Mouse (Mus musculus) forebrain, embryonic 11.5 days (tissue): Measurements from ENCODE around the gene Dand5. TPM values are rescaled to one million over a fixed set of nuclear protein-coding genes. Genes with fewer than 3 reads are reported as not detected.
A peak's percentile ranks its signal among the peaks of the same experiment; 100 is the strongest.

Source experiments
- ATAC-seq: fragments of 200-750 bp; cut with Nextera tagmentation; replicated peaks from 2 replicates; pipeline ENCODE4 v1.8.0; 2017; ENCODE audit warnings: moderate TSS enrichment; ENCODE audit not compliant: low FRiP score
- DNase-seq: peaks from one replicate; pipeline ENCODE4 v3.0.0-alpha.2; 2017; ENCODE audit warnings: low spot score
- H3K27ac ChIP-seq: fragments of 300-500 bp; sonication (generic); 2 replicates; pipeline ENCODE4 v1.5.1; 2014; ENCODE audit warnings: low read depth, low read length
- H3K27me3 ChIP-seq: fragments of 300-500 bp; sonication (generic); 2 replicates; pipeline ENCODE4 v1.6.1; 2014; ENCODE audit warnings: mild to moderate bottlenecking, low read length, mixed read lengths; ENCODE audit not compliant: control insufficient read depth, insufficient read depth
- H3K36me3 ChIP-seq: fragments of 300-500 bp; sonication (generic); 2 replicates; pipeline ENCODE4 v1.6.1; 2014; ENCODE audit warnings: mild to moderate bottlenecking, low read length, moderate library complexity, mixed read lengths; ENCODE audit not compliant: control insufficient read depth, insufficient read depth
- H3K4me1 ChIP-seq: fragments of 300-500 bp; sonication (generic); replicated peaks from 2 replicates; pipeline ENCODE4 v1.6.1; 2014; ENCODE audit warnings: low read length, mixed read lengths; ENCODE audit not compliant: control insufficient read depth, insufficient read depth
- H3K4me2 ChIP-seq: fragments of 300-500 bp; sonication (generic); 2 replicates; pipeline ENCODE4 v1.6.1; 2014; ENCODE audit warnings: low read depth, mild to moderate bottlenecking, low read length, moderate library complexity, mixed read lengths; ENCODE audit not compliant: severe bottlenecking
- H3K4me3 ChIP-seq: fragments of 300-500 bp; sonication (generic); 2 replicates; pipeline ENCODE4 v1.5.1; 2014; ENCODE audit warnings: low read depth, low read length
- H3K9ac ChIP-seq: fragments of 300-500 bp; sonication (generic); 2 replicates; pipeline ENCODE4 v1.6.1; 2014; ENCODE audit warnings: low read length
- H3K9me3 ChIP-seq: fragments of 300-500 bp; sonication (generic); 2 replicates; pipeline ENCODE4 v1.6.1; 2016; ENCODE audit warnings: low read length, mixed read lengths; ENCODE audit not compliant: control insufficient read depth
- WGBS: fragments of 180-500 bp; shearing (Covaris S2); extraction: QIAGEN DNeasy Blood & Tissue Kit; methylation state at CpG from one replicate; pipeline ENCODE4 v1.1.7; 2014; 5-methylcytosine and 5-hydroxymethylcytosine counted together
- polyA plus RNA-seq: library from polyadenylated mRNA; unstranded; fragments of >200 nt; fragmentation: Nextera tagmentation; extraction: Ambion mirVana; gene quantifications from 2 replicates; pipeline ENCODE4 v1.2.1, GENCODE M21; 2014

Dand5 gene
- polyA plus RNA-seq, 1 experiment from 2014 or later = 5.5 TPM

GRCm38 (mm10) chr8:84798446-84799135 is 24.0 kb downstream of the Dand5 start:
- peak overlapping the region; percentile 80 for H3K4me3 ChIP-seq
- peak overlapping the region; percentile 79 for H3K4me2 ChIP-seq
- ATAC-seq = no peak
- H3K9ac ChIP-seq = peak overlapping the region; percentile 86
- peaks cover 8% of the 10 kb centered on the region; the same call in 1 of the 2 replicates for H3K4me1 ChIP-seq
- H3K36me3 ChIP-seq = no peaks in the 10 kb centered on the region
- H3K9me3 ChIP-seq = no peaks in the 10 kb centered on the region
- WGBS = 27% methylated on average over 10 of the region's 10 CpGs
- no peak overlapping the region for H3K27ac ChIP-seq
- H3K27me3 ChIP-seq = peaks cover 72% of the 10 kb centered on the region
- DNase-seq = no peak

- Histone ChIP-seq H3K4me3 (no peak overlapping the region), H3K9me3 (no peaks in the 10 kb centered on the region), H3K36me3 (no peaks in the 10 kb centered on the region), H3K27ac (no peak overlapping the region), H3K9ac (no peak overlapping the region), H3K4me2 (no peak overlapping the region), H3K27me3 (peaks cover 73% of the 10 kb centered on the region), H3K4me1 (peaks cover 8% of the 10 kb centered on the region; the same call in 1 of the 2 replicates)
- 73% methylated on average over 6 of the region's 6 CpGs for WGBS
- DNase-seq (no peak), ATAC-seq (no peak)
Observed at GRCm38 (mm10) chr8:84797971-84798370, 24.7 kb downstream of the Dand5 start.

- Histone ChIP-seq H3K9ac (no peak overlapping the region), H3K4me3 (no peak overlapping the region), H3K4me1 (peaks cover 8% of the 10 kb centered on the region; the same call in 1 of the 2 replicates), H3K27me3 (peaks cover 72% of the 10 kb centered on the region), H3K9me3 (no peaks in the 10 kb centered on the region), H3K36me3 (no peaks in the 10 kb centered on the region), H3K27ac (no peak overlapping the region), H3K4me2 (no peak overlapping the region)
- 78% methylated on average over 15 of the region's 15 CpGs for WGBS
- DNase-seq (no peak), ATAC-seq (no peak)
Observed at GRCm38 (mm10) chr8:84797256-84797797, 25.3 kb downstream of the Dand5 start.

- DNase-seq = no peak
- H3K9ac ChIP-seq = no peak overlapping the region
- no peak overlapping the region for H3K4me2 ChIP-seq
- no peak overlapping the region for H3K27ac ChIP-seq
- H3K9me3 ChIP-seq = no peaks in the 10 kb centered on the region
- peaks cover 72% of the 10 kb centered on the region for H3K27me3 ChIP-seq
- no peak overlapping the region for H3K4me3 ChIP-seq
- H3K4me1 ChIP-seq = peaks cover 8% of the 10 kb centered on the region; the same call in 1 of the 2 replicates
- ATAC-seq = no peak
- 40% methylated on average over 7 of the region's 7 CpGs for WGBS
- H3K36me3 ChIP-seq = no peaks in the 10 kb centered on the region
Observed at GRCm38 (mm10) chr8:84794486-84794885, 28.1 kb downstream of the Dand5 start.

- WGBS = 63% methylated on average over 13 of the region's 13 CpGs
- no peak overlapping the region for H3K27ac ChIP-seq
- H3K4me1 ChIP-seq = peaks cover 5% of the 10 kb centered on the region; the same call in 1 of the 2 replicates
- no peak overlapping the region for H3K4me3 ChIP-seq
- ATAC-seq (no peak), DNase-seq (no peak)
- H3K9ac ChIP-seq = peak overlapping the region; percentile 2; the same call in 1 of the 2 replicates
- no peaks in the 10 kb centered on the region for H3K36me3 ChIP-seq
- no peaks in the 10 kb centered on the region for H3K9me3 ChIP-seq
- peaks cover 73% of the 10 kb centered on the region for H3K27me3 ChIP-seq
- no peak overlapping the region for H3K4me2 ChIP-seq
Observed at GRCm38 (mm10) chr8:84793791-84794485, 28.7 kb downstream of the Dand5 start.

- no peak for ATAC-seq
- no peaks in the 10 kb centered on the region for H3K36me3 ChIP-seq
- H3K4me3 ChIP-seq = no peak overlapping the region
- peaks cover 73% of the 10 kb centered on the region for H3K27me3 ChIP-seq
- H3K4me1 ChIP-seq = peaks cover 5% of the 10 kb centered on the region; the same call in 1 of the 2 replicates
- H3K4me2 ChIP-seq = no peak overlapping the region
- no peak overlapping the region for H3K27ac ChIP-seq
- H3K9me3 ChIP-seq = no peaks in the 10 kb centered on the region
- whole genome bisulfite sequencing = 82% methylated on average over 9 of the region's 9 CpGs
- DNase-seq = no peak
- no peak overlapping the region for H3K9ac ChIP-seq
Observed at GRCm38 (mm10) chr8:84793134-84793533, 29.5 kb downstream of the Dand5 start.

- no peaks in the 10 kb centered on the region for H3K9me3 ChIP-seq
- ATAC-seq (no peak), DNase-seq (no peak)
- H3K27ac ChIP-seq = no peak overlapping the region
- H3K4me2 ChIP-seq = no peak overlapping the region
- H3K4me1 ChIP-seq = peaks cover 5% of the 10 kb centered on the region; the same call in 1 of the 2 replicates
- no peak overlapping the region for H3K9ac ChIP-seq
- no peak overlapping the region for H3K4me3 ChIP-seq
- no peaks in the 10 kb centered on the region for H3K36me3 ChIP-seq
- peaks cover 73% of the 10 kb centered on the region for H3K27me3 ChIP-seq
- WGBS = 70% methylated on average over 12 of the region's 12 CpGs
Observed at GRCm38 (mm10) chr8:84792429-84792947, 30.1 kb downstream of the Dand5 start.

GRCm38 (mm10) chr8:84790537-84790936 is 32.1 kb downstream of the Dand5 start:
- ATAC-seq = no peak
- H3K27ac ChIP-seq = no peak overlapping the region

More at GRCm38 (mm10) chr8:84790537-84790936, 32.1 kb downstream of the Dand5 start:
- Histone ChIP-seq H3K27me3 (peaks cover 74% of the 10 kb centered on the region), H3K9ac (no peak overlapping the region), H3K4me1 (peaks cover 5% of the 10 kb centered on the region; the same call in 1 of the 2 replicates), H3K9me3 (no peaks in the 10 kb centered on the region), H3K4me2 (no peak overlapping the region), H3K4me3 (no peak overlapping the region), H3K36me3 (no peaks in the 10 kb centered on the region)
- 71% methylated on average over 2 of the region's 2 CpGs for WGBS
- DNase-seq = no peak
